Mouse (Mus musculus): ENCODE results near the gene Gm12695. TPM values are rescaled to one million over a fixed set of nuclear protein-coding genes. Genes with fewer than 3 reads are reported as not detected.

Gene Gm12695
- total RNA-seq (2021) = not detected
- long read RNA-seq, experiment 1 = 0 reads
- long read RNA-seq, experiment 2 = 0 reads

DNA sequence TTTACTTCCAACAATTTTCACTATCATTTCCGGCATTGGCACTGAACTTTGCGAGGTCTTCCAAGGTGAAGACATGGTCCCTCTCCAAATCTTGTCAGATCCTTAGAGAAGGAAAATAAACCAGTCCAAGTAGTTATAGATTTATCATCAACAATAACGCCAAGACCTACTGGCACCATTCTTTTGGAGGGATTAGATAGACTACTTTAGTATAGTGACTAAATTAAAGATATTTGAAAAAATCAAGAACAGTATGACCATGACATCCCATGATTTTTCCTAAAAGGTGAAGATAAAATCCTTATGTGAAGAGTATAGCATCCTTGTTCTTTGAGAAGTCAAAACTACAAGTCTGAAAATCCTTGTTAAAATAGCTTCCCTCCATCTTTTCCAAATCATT, at the start of gene Gm12695:
Gm12695 (minus strand) TSS at position 101 of the 400 bp plus-strand sequence.
- H3K4me3 ChIP-seq = no peak within 1 kb of the TSS

DNA sequence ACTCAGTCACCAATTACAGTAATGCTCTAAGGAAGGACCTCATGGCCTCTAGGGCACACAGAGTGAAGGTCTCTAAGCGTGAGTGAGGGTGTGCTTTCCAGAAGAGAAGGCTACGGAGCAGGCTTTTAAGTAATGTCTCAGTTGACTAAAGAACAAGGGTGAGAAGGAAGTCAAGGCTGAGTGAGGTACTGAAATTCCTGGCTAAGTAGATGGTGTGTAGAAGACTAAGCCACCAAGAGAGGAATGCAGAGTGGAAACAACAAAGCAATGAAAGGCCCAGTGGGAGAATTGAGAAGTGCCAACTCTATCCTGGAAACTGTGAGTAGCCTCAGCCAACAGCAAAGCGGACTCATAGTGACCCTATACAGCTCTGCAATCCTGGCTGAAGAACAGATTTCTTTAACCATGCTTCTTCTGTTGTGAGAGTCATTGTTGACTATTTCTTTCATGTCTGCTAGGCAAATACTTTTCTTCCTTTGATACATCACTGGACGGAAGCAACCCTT, 40.6 kb upstream of the Gm12695 start:
- no peak overlapping the region for H3K27ac ChIP-seq
- intact Hi-C loops (cut with DNase I) = no loop called here
- H3K4me3 ChIP-seq = no peak overlapping the region
- no peak for DNase-seq
- no peak for TF ChIP-seq CTCF (IDR thresholded peaks at IDR 0.05)

More for the DNA sequence above, at the start of gene Gm12695:
- TF ChIP-seq CTCF (IDR thresholded peaks at IDR 0.05) = no peak
- no peak within 1 kb of the TSS for H3K27ac ChIP-seq
- intact Hi-C loops (cut with DNase I) = no loop called here
- no peak for DNase-seq

DNA sequence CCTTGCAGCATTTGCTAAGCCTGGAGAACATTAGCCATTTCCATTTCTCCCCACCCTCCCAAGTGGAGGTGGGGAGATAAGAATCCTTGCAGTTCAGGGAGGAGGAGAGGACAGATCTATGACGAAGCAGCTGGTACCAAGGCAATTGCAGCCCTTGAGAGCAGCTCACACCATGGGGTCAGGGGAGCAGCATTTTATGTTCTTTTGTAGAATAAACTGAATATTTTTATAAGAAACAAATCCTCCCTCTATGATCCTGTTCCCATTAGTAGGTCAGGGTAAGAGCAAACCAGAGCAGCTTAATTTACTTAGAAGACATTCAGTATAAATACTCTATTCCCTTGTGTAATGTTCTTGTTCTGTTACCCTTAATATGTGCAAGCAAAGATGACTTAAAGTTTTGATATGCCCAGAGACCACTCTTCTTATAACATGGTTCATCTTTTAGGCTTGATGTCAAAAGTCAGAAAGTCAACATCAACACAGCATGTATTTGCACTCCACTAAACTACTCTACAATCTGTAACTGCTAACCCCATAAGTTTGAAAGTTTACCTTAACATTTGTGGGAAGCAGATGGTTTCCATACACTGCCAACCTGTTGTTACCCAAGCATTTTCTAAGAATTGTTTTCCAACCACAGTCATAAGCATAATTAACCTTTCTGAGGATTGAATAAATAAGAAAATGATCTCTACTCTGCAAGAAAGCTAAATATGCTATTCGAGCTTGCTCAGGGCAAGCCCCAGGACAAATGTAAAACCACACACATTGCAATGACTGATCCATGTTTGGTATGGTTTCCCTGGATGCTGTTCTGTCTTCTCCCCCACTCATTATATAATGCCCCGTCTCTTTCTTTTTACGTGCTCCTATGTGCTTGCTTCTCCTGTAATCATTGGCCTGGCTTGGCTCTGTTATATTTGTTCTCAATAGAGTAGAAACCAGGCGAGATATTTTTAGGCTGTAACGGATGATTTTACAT, 22.1 kb upstream of the Gm12695 start:
- DNase-seq = no peak
- intact Hi-C loops (cut with DNase I) = no loop called here
- no peak overlapping the region for H3K4me3 ChIP-seq
- H3K27ac ChIP-seq = no peak overlapping the region
- TF ChIP-seq CTCF (IDR thresholded peaks at IDR 0.05) = no peak

DNA sequence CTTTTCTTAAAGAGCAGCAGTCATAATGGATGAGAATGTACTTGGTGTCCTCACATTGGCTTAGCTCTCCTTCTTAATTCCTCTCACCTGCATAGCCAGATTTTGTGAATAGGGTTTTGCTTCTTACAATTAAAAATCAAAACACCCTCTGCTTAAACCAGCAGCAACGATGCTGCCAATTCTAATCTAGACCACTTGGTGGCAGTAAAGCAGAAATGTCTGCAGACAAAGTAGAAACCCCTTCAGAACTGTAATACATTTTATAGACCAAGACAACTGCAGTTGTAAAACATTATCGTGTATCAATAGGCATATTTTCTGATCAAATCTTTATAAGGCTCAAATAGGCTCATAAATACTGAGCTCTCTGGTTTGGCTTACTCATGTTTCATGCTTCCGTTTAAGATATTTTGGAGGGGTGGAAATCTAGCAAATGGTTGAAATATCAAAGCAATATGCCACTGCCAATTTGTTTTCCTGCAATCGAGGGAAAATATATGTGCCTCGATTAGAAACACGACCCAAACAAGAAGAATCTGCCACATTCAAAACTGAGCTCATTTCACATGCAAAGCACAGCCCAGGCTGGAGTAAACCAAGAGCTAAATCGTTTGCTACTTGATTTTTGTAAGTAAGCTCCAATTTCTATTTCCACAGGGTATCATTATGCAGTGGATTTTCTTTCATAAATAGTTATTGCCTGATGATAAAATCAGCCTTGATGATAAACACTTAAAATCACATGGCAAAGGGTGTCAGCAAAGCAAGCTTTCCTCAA, 14.6 kb upstream of the Gm12695 start:
- H3K27ac ChIP-seq = no peak overlapping the region
- DNase-seq = peak; percentile 22
- TF ChIP-seq CTCF (IDR thresholded peaks at IDR 0.05) = peak; percentile 71
- intact Hi-C loops (cut with DNase I) = loop anchor here (10.0 kb wide), 1 partner anchor 945 kb away; no protein-coding TSS in a partner anchor
- no peak overlapping the region for H3K4me3 ChIP-seq

DNA sequence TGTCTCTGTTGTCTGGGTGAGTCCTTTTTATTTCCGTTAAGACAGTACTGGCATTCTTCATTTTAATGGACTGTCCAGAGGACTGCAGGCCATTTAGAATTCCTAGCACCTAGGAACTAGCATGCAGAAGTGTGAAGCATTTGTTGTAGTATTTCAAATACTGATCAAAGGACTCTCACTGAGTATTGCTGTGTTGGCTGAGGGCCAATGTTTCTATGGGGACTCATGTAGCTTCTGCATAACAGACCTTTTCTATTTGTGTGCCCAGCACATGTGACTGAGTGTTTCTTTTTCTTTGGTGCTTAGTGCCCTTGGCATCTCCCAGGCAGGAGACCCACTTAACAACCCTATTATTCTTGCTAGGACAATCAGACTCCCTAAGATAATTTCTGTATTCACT, 12.6 kb upstream of the Gm12695 start:
- Histone ChIP-seq H3K27ac (no peak overlapping the region), H3K4me3 (no peak overlapping the region)
- intact Hi-C loops (cut with DNase I) = loop anchor here (10.0 kb wide), 1 partner anchor 947 kb away; no protein-coding TSS in a partner anchor
- no peak for TF ChIP-seq CTCF (IDR thresholded peaks at IDR 0.05)
- no peak for DNase-seq

DNA sequence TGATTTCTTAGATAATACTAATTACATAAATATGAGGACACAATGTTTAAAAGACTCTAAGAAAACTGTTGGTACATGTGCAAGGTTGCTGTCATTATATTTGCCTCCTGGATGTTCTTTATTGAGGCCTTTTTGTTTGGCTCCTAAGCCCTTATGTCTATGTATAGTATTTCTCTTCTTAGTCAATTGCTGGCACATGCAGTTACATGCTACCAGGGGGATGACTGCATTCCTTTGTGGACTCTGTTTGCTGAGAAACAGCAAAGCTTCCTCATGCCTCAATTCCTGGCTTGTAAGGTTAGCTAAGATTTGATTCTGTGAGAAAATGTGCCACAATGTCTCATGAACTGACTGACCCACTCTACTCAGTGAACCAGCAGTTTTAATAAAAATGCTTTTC, 6.3 kb upstream of the Gm12695 start:
- Histone ChIP-seq H3K27ac (no peak overlapping the region), H3K4me3 (no peak overlapping the region)
- intact Hi-C loops (cut with DNase I) = loop anchor here (10.0 kb wide), 1 partner anchor 954 kb away; no protein-coding TSS in a partner anchor
- TF ChIP-seq CTCF (IDR thresholded peaks at IDR 0.05) = no peak
- DNase-seq = no peak

DNA sequence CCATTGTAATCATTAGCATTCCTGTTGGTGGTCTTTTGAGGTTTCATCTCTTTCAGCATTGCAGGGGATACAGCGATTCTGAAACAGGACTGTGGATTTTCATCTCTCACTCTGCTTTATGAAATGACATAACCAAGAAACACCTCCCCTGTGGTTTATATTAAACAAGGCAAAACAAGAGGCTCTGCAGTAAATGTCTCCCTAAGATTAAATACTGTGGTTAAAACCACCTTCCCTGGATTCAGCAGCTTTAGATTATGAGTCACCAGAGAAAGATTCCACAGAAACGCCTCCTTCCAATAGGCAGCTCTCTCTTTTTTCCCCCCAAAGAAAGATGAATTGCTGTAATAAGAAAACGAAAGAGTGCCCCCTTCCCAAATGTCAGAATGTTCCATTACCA, 4.9 kb upstream of the Gm12695 start:
- no peak for TF ChIP-seq CTCF (IDR thresholded peaks at IDR 0.05)
- Histone ChIP-seq H3K4me3 (no peak overlapping the region), H3K27ac (no peak overlapping the region)
- intact Hi-C loops (cut with DNase I) = loop anchor here (10.0 kb wide), 1 partner anchor 955 kb away; no protein-coding TSS in a partner anchor
- DNase-seq = no peak

DNA sequence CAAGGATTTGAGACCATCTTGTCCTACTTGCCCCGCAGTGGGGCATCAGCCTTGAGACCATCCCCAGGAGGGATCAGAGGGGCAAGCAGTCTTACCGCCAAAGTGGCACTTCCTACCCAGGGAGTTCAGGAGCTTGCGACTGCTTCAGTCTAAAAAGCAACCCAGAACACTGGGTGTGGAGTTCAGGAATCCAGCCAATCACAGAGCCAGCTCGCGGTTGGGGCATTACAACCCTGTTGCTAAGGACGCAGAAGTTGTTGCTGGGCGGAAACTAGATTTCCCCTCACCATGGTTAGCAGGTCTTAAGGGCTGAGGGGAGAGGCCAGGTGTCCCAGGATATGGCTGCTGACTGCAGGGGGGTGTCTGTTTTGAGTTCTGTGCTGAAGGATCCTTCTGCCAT, 1.6 kb upstream of the Gm12695 start:
- Histone ChIP-seq H3K4me3 (no peak overlapping the region), H3K27ac (no peak overlapping the region)
- DNase-seq = no peak
- intact Hi-C loops (cut with DNase I) = no loop called here
- TF ChIP-seq CTCF (IDR thresholded peaks at IDR 0.05) = no peak

DNA sequence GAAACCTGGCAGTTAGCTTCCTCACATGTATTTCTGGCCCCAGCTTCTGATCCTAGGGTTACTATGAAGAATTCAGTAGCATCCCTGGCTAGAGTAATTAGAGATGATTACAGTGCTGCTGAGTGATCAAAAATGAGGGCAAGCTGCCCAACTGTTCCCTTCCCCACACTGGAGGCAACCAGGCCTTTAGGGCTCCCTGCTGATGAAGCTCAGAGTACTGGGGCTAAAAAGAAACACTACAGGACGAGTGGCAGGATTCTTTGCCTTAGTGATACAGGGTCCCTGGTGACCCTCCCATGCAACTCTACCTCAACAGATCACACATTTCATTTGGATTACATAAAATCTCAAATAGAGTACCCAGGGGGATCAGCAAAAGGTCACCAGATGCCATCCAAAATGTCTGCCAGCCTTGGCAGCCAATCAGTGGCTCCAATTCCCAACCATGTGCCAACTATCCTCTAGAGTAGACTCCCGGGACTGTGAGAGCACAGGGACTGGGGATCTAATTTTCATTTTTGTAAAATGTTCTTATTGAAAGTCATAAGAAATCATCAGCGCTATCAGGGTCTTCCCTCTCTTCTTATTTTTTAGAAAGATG, 11.9 kb downstream of the Gm12695 start:
- TF ChIP-seq CTCF (IDR thresholded peaks at IDR 0.05) = no peak

DNA sequence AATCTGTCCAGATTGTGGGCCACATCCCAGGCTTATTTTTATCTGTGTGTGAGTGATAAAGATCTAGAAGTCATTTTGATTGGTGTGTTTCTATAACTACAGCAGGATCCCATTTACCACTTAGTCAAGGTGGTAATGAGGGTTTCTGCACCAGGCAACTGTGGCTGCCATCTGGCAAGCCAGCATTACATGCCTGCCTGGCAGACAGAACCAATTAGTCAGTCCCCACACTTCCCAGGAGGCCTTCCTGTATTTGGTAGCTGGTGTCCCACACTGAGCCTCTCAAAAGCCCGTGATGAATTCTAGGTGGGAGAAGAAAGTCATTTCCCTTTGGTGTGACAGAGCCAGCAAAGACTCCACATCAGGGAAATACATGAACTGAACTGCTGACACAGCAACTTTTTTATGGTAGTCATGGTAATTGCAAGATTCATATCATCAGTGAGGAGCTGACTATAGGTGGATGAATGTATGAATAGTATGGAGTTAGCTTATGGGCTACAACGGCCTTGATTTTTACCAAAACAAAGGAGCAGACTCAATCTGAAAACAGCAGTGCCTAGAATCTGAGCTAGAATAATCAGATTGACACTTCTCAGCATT, 18.5 kb downstream of the Gm12695 start:
- DNase-seq = no peak
- no peak for TF ChIP-seq CTCF (IDR thresholded peaks at IDR 0.05)
- no peak overlapping the region for H3K27ac ChIP-seq
- H3K4me3 ChIP-seq = no peak overlapping the region
- intact Hi-C loops (cut with DNase I) = no loop called here

More for the DNA sequence above, 11.9 kb downstream of the Gm12695 start:
- Histone ChIP-seq H3K27ac (peak overlapping the region; percentile 84), H3K4me3 (no peak overlapping the region)
- intact Hi-C loops (cut with DNase I) = no loop called here
- peak; percentile 81 for DNase-seq

DNA sequence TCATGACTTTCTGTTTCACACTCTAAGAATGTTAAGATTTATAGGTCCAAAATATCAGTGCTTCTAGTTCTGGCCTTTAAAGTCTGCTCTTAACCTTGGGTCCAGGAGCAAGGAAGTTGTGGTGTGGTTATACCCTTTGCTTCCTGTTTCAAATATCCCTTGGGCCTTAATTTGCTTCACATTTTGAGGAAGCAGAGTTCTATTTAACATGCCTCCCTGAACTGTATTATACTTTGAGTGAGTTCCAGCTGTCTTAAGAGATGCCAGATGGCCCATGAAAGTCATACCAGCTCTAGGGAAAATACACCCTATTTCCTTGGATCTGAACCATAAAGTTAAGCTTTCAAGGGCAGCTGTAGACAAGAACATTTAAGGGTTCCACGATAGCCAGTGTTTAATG, 33.0 kb downstream of the Gm12695 start:
- no peak for DNase-seq
- no peak overlapping the region for H3K27ac ChIP-seq
- TF ChIP-seq CTCF (IDR thresholded peaks at IDR 0.05) = no peak
- no peak overlapping the region for H3K4me3 ChIP-seq
- intact Hi-C loops (cut with DNase I) = no loop called here

DNA sequence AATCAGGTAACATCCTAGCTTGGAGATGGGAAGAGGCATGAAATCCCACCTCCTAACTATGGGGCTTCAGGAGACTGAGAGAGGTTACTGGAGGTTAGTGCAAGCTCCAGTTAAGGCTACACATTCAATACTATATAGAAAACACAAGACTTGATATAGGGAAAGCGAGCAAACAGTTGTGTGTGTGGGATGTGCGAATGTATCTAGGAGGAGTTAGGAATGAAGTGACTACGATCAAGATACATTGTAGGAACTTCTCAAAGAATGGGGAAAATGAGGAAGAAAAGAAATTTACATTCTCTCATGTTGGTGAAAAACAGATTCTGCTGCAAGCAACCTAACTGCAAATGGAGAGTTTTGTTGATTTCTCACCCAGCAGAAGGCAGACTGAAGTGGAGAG, 44.5 kb downstream of the Gm12695 start:
- DNase-seq = no peak
- Histone ChIP-seq H3K4me3 (no peak overlapping the region), H3K27ac (no peak overlapping the region)
- intact Hi-C loops (cut with DNase I) = no loop called here
- TF ChIP-seq CTCF (IDR thresholded peaks at IDR 0.05) = no peak
